Mouse (Mus musculus) embryo, embryonic 11.5 days (tissue): Measurements from ENCODE around the gene Asb8.
A peak's percentile ranks its signal among the peaks of the same experiment; 100 is the strongest.

Experiments used
- DNase-seq: peaks from one replicate; pipeline ENCODE4 v3.0.0-alpha.2; 2012; ENCODE audit warnings: low read depth, low spot score

Gene Asb8

GRCm38 (mm10) chr15:98116287-98116686 is 49.1 kb downstream of the Asb8 start:
- DNase-seq = no peak

GRCm38 (mm10) chr15:98115779-98116163 is 49.7 kb downstream of the Asb8 start:
- DNase-seq = no peak

GRCm38 (mm10) chr15:98114852-98115778 is 50.3 kb downstream of the Asb8 start:
- DNase-seq = no peak

GRCm38 (mm10) chr15:98114098-98114851 is 51.1 kb downstream of the Asb8 start:
- DNase-seq = no peak

- no peak for DNase-seq
Measured at GRCm38 (mm10) chr15:98111791-98112190, 53.6 kb downstream of the Asb8 start.

GRCm38 (mm10) chr15:98108297-98109152 is 56.9 kb downstream of the Asb8 start:
- peak; percentile 79 for DNase-seq

GRCm38 (mm10) chr15:98107703-98108296 is 57.6 kb downstream of the Asb8 start:
- DNase-seq = no peak

GRCm38 (mm10) chr15:98107230-98107629 is 58.2 kb downstream of the Asb8 start:
- DNase-seq = no peak

GRCm38 (mm10) chr15:98106506-98106905 is 58.9 kb downstream of the Asb8 start:
- no peak for DNase-seq

GRCm38 (mm10) chr15:98102401-98102800 is 63.0 kb downstream of the Asb8 start:
- no peak for DNase-seq

- no peak for DNase-seq
Measured at GRCm38 (mm10) chr15:98098519-98098918, 66.9 kb downstream of the Asb8 start.

- DNase-seq = no peak
Measured at GRCm38 (mm10) chr15:98096957-98097356, 68.5 kb downstream of the Asb8 start.

- DNase-seq = no peak
Measured at GRCm38 (mm10) chr15:98094905-98095304, 70.5 kb downstream of the Asb8 start.

GRCm38 (mm10) chr15:98093121-98094011 is 72.1 kb downstream of the Asb8 start, which contains the start of gene Senp1:
Gene Senp1, minus strand, starts transcription at chr15:98093744.
- DNase-seq = peak; percentile 72

- peak; percentile 16 for DNase-seq
Measured at GRCm38 (mm10) chr15:98092372-98093120, 72.9 kb downstream of the Asb8 start, which contains the start of gene Pfkm. Gene Pfkm, plus strand, starts transcription at chr15:98092589.

- no peak for DNase-seq
Measured at GRCm38 (mm10) chr15:98091841-98092240, 73.6 kb downstream of the Asb8 start.

GRCm38 (mm10) chr15:98089421-98090183 is 75.8 kb downstream of the Asb8 start:
- no peak for DNase-seq

- no peak for DNase-seq
Measured at GRCm38 (mm10) chr15:98088889-98089288, 76.5 kb downstream of the Asb8 start.
